Mouse (Mus musculus) liver, embryonic 14.5 days (tissue): Measurements from ENCODE around the gene Ppia. TPM values are rescaled to one million over a fixed set of nuclear protein-coding genes. Genes with fewer than 3 reads are reported as not detected.
A peak's percentile ranks its signal among the peaks of the same experiment; 100 is the strongest.

Experiments used
- ATAC-seq: fragments of 200-750 bp; cut with Nextera tagmentation; 2 replicates; pipeline ENCODE4 v1.8.0; 2017; ENCODE audit warnings: moderate number of reproducible peaks, mild to moderate bottlenecking, moderate library complexity; ENCODE audit not compliant: insufficient read depth
- DNase-seq, 3 experiments: peaks; one replicate each; pipeline ENCODE4 v3.0.0-alpha.2; 2012 to 2013; ENCODE audit warnings: low read depth in 3 of 3, low spot score in 3 of 3
- H3K27ac ChIP-seq: fragments of 300-500 bp; sonication (generic); 2 replicates; pipeline ENCODE4 v1.5.1; 2014; ENCODE audit warnings: moderate library complexity, mild to moderate bottlenecking, control low read depth, inconsistent platforms
- H3K27me3 ChIP-seq: fragments of 300-500 bp; sonication (generic); 2 replicates; pipeline ENCODE4 v1.6.1; 2014; ENCODE audit warnings: mild to moderate bottlenecking, low read length, moderate library complexity; ENCODE audit not compliant: control insufficient read depth, insufficient read depth
- H3K36me3 ChIP-seq: fragments of 300-500 bp; sonication (generic); replicated peaks from 2 replicates; pipeline ENCODE4 v1.6.1; 2014; ENCODE audit warnings: low read depth; ENCODE audit not compliant: control insufficient read depth, insufficient read depth
- H3K4me1 ChIP-seq, 2 experiments: fragments of 200-500 bp in 1 of 2; fragments of 300-500 bp in 1 of 2; sonication (generic) in 1 of 2; replicated peaks; 2 replicates each; pipeline ENCODE4 v1.6.1; 2012 to 2014; ENCODE audit warnings: antibody characterized with exemption in 1 of 2, inconsistent platforms in 1 of 2, low read length in 1 of 2; ENCODE audit not compliant: control insufficient read depth in 2 of 2, insufficient read depth in 2 of 2
- H3K4me2 ChIP-seq: fragments of 300-500 bp; sonication (generic); 2 replicates; pipeline ENCODE4 v1.6.1; 2014; ENCODE audit warnings: low read depth, mild to moderate bottlenecking, control low read depth, moderate library complexity
- H3K4me3 ChIP-seq, 2 experiments: fragments of 200-500 bp in 1 of 2; fragments of 300-500 bp in 1 of 2; sonication (generic) in 1 of 2; 2 replicates each; pipeline ENCODE4 v1.5.1; 2012 to 2014; ENCODE audit warnings: low read depth in 2 of 2, low read length in 2 of 2, mild to moderate bottlenecking in 2 of 2, control low read depth in 1 of 2, inconsistent platforms in 1 of 2, moderate library complexity in 1 of 2; ENCODE audit not compliant: insufficient read depth in 1 of 2
- H3K9ac ChIP-seq: fragments of 300-500 bp; sonication (generic); replicated peaks from 2 replicates; pipeline ENCODE4 v1.6.1; 2014; ENCODE audit warnings: mild to moderate bottlenecking, control low read depth, moderate library complexity
- H3K9me3 ChIP-seq: fragments of 300-500 bp; sonication (generic); 2 replicates; pipeline ENCODE4 v1.6.1; 2016; ENCODE audit warnings: low read length, mixed read lengths; ENCODE audit not compliant: control insufficient read depth
- CTCF ChIP-seq: IDR thresholded peaks from 2 replicates; pipeline ENCODE4 v1.5.1; 2016; ENCODE audit warnings: antibody characterized with exemption, low read depth, control low read depth
- EP300 ChIP-seq: IDR thresholded peaks from 2 replicates; pipeline ENCODE4 v1.6.1; 2016; ENCODE audit warnings: antibody characterized with exemption, low read depth
- WGBS: fragments of 180-500 bp; shearing (Covaris S2); extraction: QIAGEN DNeasy Blood & Tissue Kit; methylation state at CpG from one replicate; pipeline ENCODE4 v1.1.7; 2014; ENCODE audit not compliant: insufficient replicate concordance; 5-methylcytosine and 5-hydroxymethylcytosine counted together
- microRNA-seq: library from miRNA; unstranded; fragments of <30 nt; microRNA quantifications from one replicate; pipeline ENCODE4, GENCODE M21; 2016
- polyA plus RNA-seq, 2 experiments: library from polyadenylated mRNA; depleted of rRNA in 1 of 2; stranded (reverse) in 1 of 2; unstranded in 1 of 2; fragments of >200 nt; fragmentation: Nextera tagmentation in 1 of 2; extraction: Ambion mirVana in 1 of 2; gene quantifications; 2 replicates each; pipeline versions ENCODE4 v1.2.1 to v1.2.3; 2012 to 2014

Ppia gene
- polyA plus RNA-seq, 2 experiments, result 1,780 to 3,291 TPM

GRCm38 (mm10) chr11:6463159-6463837 lies 48.1 kb downstream of the Ppia start:
- 74% methylated on average over 6 of the region's 6 CpGs for WGBS
- H3K9me3 ChIP-seq, result no peaks in the 10 kb centered on the region

GRCm38 (mm10) chr11:6465122-6465521 lies 49.9 kb downstream of the Ppia start:
- Histone ChIP-seq H3K36me3 (peaks cover 15% of the 10 kb centered on the region), H3K27me3 (no peaks in the 10 kb centered on the region), H3K9ac (no peak overlapping the region), H3K9me3 (no peaks in the 10 kb centered on the region), H3K4me3 (no peak overlapping the region), H3K4me1 (no peaks in the 10 kb centered on the region; a peak in 2 of 4 replicates), H3K27ac (no peak overlapping the region), H3K4me2 (no peak overlapping the region)
- WGBS, result 21% methylated on average over 4 of the region's 4 CpGs
- peak; percentile 35; the same call in 1 of the 2 replicates for ATAC-seq
- no peak for TF ChIP-seq EP300
- peak; percentile 74 for TF ChIP-seq CTCF
- peak in 2 of 3 experiments; percentile 45 to 71 for DNase-seq

More at GRCm38 (mm10) chr11:6463159-6463837, 48.1 kb downstream of the Ppia start:
- Histone ChIP-seq H3K4me2 (no peak overlapping the region), H3K27me3 (no peaks in the 10 kb centered on the region), H3K4me1 (no peaks in the 10 kb centered on the region; a peak in 1 of 4 replicates), H3K4me3 (no peak overlapping the region), H3K36me3 (peaks cover 15% of the 10 kb centered on the region), H3K27ac (no peak overlapping the region), H3K9ac (no peak overlapping the region)
- no peak for DNase-seq
- TF ChIP-seq EP300, result no peak
- TF ChIP-seq CTCF, result no peak
- ATAC-seq, result no peak

GRCm38 (mm10) chr11:6468541-6468940 lies 53.3 kb downstream of the Ppia start:
- TF ChIP-seq EP300 (no peak), CTCF (no peak)
- peaks cover 12 to 15% of the 10 kb centered on the region in 2 experiments for H3K4me1 ChIP-seq
- peaks cover 26% of the 10 kb centered on the region for H3K36me3 ChIP-seq
- H3K4me3 ChIP-seq, result no peak overlapping the region
- no peak for DNase-seq
- no peak overlapping the region for H3K27ac ChIP-seq
- ATAC-seq, result no peak
- no peaks in the 10 kb centered on the region for H3K27me3 ChIP-seq
- no peak overlapping the region for H3K9ac ChIP-seq
- no peaks in the 10 kb centered on the region for H3K9me3 ChIP-seq
- H3K4me2 ChIP-seq, result no peak overlapping the region
- WGBS, result 73% methylated on average over 2 of the region's 2 CpGs

Small RNAs within 50 kb of the gene (microRNA-seq; reads per million reads assigned to microRNA genes)
- gene Mir7651, result not detected

Other genes with a start within 250 kb of the Ppia start
- 0.04 and 0.05 TPM in 2 replicates for gene A730071L15Rik, start 215.4 kb upstream of the Ppia start, polyA plus RNA-seq (2012; rRNA removed)
- gene A730071L15Rik, start 215.4 kb upstream of the Ppia start, polyA plus RNA-seq (2014; fragmentation: Nextera tagmentation; extraction: Ambion mirVana), result not detected in 2 replicates
- 10.2 TPM in 2 replicates for gene Nudcd3, start 215.0 kb upstream of the Ppia start, polyA plus RNA-seq (2012; rRNA removed)
- gene Nudcd3, start 215.0 kb upstream of the Ppia start, polyA plus RNA-seq (2014; fragmentation: Nextera tagmentation; extraction: Ambion mirVana), result 9.3 and 11.9 TPM in 2 replicates
- gene Npc1l1, start 185.3 kb upstream of the Ppia start, polyA plus RNA-seq (2012; rRNA removed), result 0.11 and 0.13 TPM in 2 replicates
- gene Npc1l1, start 185.3 kb upstream of the Ppia start, polyA plus RNA-seq (2014; fragmentation: Nextera tagmentation; extraction: Ambion mirVana), result 0.08 and 0.19 TPM in 2 replicates
- gene Ddx56, start 147.7 kb upstream of the Ppia start, polyA plus RNA-seq (2012; rRNA removed), result 25.4 and 28.7 TPM in 2 replicates
- 45.8 and 53.4 TPM in 2 replicates for gene Ddx56, start 147.7 kb upstream of the Ppia start, polyA plus RNA-seq (2014; fragmentation: Nextera tagmentation; extraction: Ambion mirVana)
- gene Tmed4, start 140.6 kb upstream of the Ppia start, polyA plus RNA-seq (2012; rRNA removed), result 23.9 and 28.3 TPM in 2 replicates
- 37.4 and 37.5 TPM in 2 replicates for gene Tmed4, start 140.6 kb upstream of the Ppia start, polyA plus RNA-seq (2014; fragmentation: Nextera tagmentation; extraction: Ambion mirVana)
- 38.6 and 41.8 TPM in 2 replicates for gene Ogdh, start 123.8 kb upstream of the Ppia start, polyA plus RNA-seq (2012; rRNA removed)
- 60.6 and 72.8 TPM in 2 replicates for gene Ogdh, start 123.8 kb upstream of the Ppia start, polyA plus RNA-seq (2014; fragmentation: Nextera tagmentation; extraction: Ambion mirVana)
- 7.3 and 9.4 TPM in 2 replicates for gene Zmiz2, start 26.4 kb upstream of the Ppia start, polyA plus RNA-seq (2012; rRNA removed)
- gene Zmiz2, start 26.4 kb upstream of the Ppia start, polyA plus RNA-seq (2014; fragmentation: Nextera tagmentation; extraction: Ambion mirVana), result 3.9 and 4.1 TPM in 2 replicates
- 35.2 and 44.2 TPM in 2 replicates for gene H2afv, start 29.0 kb downstream of the Ppia start, polyA plus RNA-seq (2012; rRNA removed)
- 117 and 119 TPM in 2 replicates for gene H2afv, start 29.0 kb downstream of the Ppia start, polyA plus RNA-seq (2014; fragmentation: Nextera tagmentation; extraction: Ambion mirVana)
- 4.1 and 6.2 TPM in 2 replicates for gene Purb, start 60.5 kb downstream of the Ppia start, polyA plus RNA-seq (2012; rRNA removed)
- 6.2 TPM in 2 replicates for gene Purb, start 60.5 kb downstream of the Ppia start, polyA plus RNA-seq (2014; fragmentation: Nextera tagmentation; extraction: Ambion mirVana)
- 5.7 and 7.0 TPM in 2 replicates for gene Myo1g, start 105.5 kb downstream of the Ppia start, polyA plus RNA-seq (2012; rRNA removed)
- gene Myo1g, start 105.5 kb downstream of the Ppia start, polyA plus RNA-seq (2014; fragmentation: Nextera tagmentation; extraction: Ambion mirVana), result 5.4 and 5.7 TPM in 2 replicates
- 33.1 and 36.8 TPM in 2 replicates for gene Ccm2, start 131.4 kb downstream of the Ppia start, polyA plus RNA-seq (2012; rRNA removed)
- 39.0 and 39.4 TPM in 2 replicates for gene Ccm2, start 131.4 kb downstream of the Ppia start, polyA plus RNA-seq (2014; fragmentation: Nextera tagmentation; extraction: Ambion mirVana)
- 2.3 and 4.0 TPM in 2 replicates for gene Nacad, start 190.6 kb downstream of the Ppia start, polyA plus RNA-seq (2012; rRNA removed)
- 6.2 and 6.4 TPM in 2 replicates for gene Nacad, start 190.6 kb downstream of the Ppia start, polyA plus RNA-seq (2014; fragmentation: Nextera tagmentation; extraction: Ambion mirVana)
- gene Tbrg4, start 210.6 kb downstream of the Ppia start, polyA plus RNA-seq (2012; rRNA removed), result 55.1 and 63.6 TPM in 2 replicates
- 27.7 and 30.4 TPM in 2 replicates for gene Tbrg4, start 210.6 kb downstream of the Ppia start, polyA plus RNA-seq (2014; fragmentation: Nextera tagmentation; extraction: Ambion mirVana)
- not detected in 2 replicates for gene Wap, start 223.2 kb downstream of the Ppia start, polyA plus RNA-seq (2012; rRNA removed)
- not detected in 2 replicates for gene Wap, start 223.2 kb downstream of the Ppia start, polyA plus RNA-seq (2014; fragmentation: Nextera tagmentation; extraction: Ambion mirVana)
- 0.04 and 0.14 TPM in 2 replicates for gene Ramp3, start 243.1 kb downstream of the Ppia start, polyA plus RNA-seq (2012; rRNA removed)
- gene Ramp3, start 243.1 kb downstream of the Ppia start, polyA plus RNA-seq (2014; fragmentation: Nextera tagmentation; extraction: Ambion mirVana), result not detected in 2 replicates